Mouse (Mus musculus) MEL (cell line): ENCODE data around the gene Cyp20a1. TPM values are rescaled to one million over a fixed set of nuclear protein-coding genes. Genes with fewer than 3 reads are reported as not detected.
A peak's percentile ranks its signal among the peaks of the same experiment; 100 is the strongest.

Source experiments
- DNase-seq: peaks from one replicate; pipeline ENCODE4 v3.0.0; 2011; ENCODE audit warnings: low read depth, low spot score
- H3K27ac ChIP-seq: 2 replicates; pipeline ENCODE4 v1.5.1; 2012; ENCODE audit warnings: low read depth, mild to moderate bottlenecking, control low read depth, low read length, moderate library complexity; ENCODE audit not compliant: control insufficient read depth
- H3K27me3 ChIP-seq, 2 experiments: fragments of 150-350 bp in 1 of 2; sonication (generic) in 1 of 2; 2 replicates each; pipeline ENCODE4 v1.6.1; 2012; ENCODE audit warnings: low read length in 2 of 2, mild to moderate bottlenecking in 2 of 2, improper control_type of control experiment in 1 of 2, moderate library complexity in 1 of 2; ENCODE audit not compliant: insufficient read depth in 2 of 2, control insufficient read depth in 1 of 2
- H3K36me3 ChIP-seq, 2 experiments: 2 replicates each; pipeline ENCODE4 v1.6.1; 2012 to 2014; ENCODE audit warnings: low read length in 2 of 2, improper control_type of control experiment in 1 of 2, inconsistent platforms in 1 of 2, mild to moderate bottlenecking in 1 of 2; ENCODE audit not compliant: insufficient read depth in 2 of 2, control insufficient read depth in 1 of 2
- H3K4me1 ChIP-seq, 2 experiments: fragments of 150-350 bp in 1 of 2; sonication (generic) in 1 of 2; 2 replicates each; pipeline ENCODE4 v1.6.1; 2012; ENCODE audit warnings: low read length in 2 of 2, improper control_type of control experiment in 1 of 2, mild to moderate bottlenecking in 1 of 2; ENCODE audit not compliant: insufficient read depth in 2 of 2, control insufficient read depth in 1 of 2
- H3K4me3 ChIP-seq, 2 experiments: fragments of 150-350 bp in 1 of 2; sonication (generic) in 1 of 2; 2 replicates each; pipeline ENCODE4 v1.5.1; 2012; ENCODE audit warnings: low read depth in 2 of 2, low read length in 2 of 2, mild to moderate bottlenecking in 2 of 2, moderate library complexity in 2 of 2, control low read depth in 1 of 2, improper control_type of control experiment in 1 of 2; ENCODE audit not compliant: control insufficient read depth in 1 of 2, insufficient read depth in 1 of 2
- H3K79me2 ChIP-seq: 2 replicates; pipeline ENCODE4 v1.6.1; 2012; ENCODE audit warnings: mild to moderate bottlenecking, low read length, moderate library complexity; ENCODE audit not compliant: control insufficient read depth, poor library complexity, insufficient read depth
- H3K9ac ChIP-seq: 2 replicates; pipeline ENCODE4 v1.6.1; 2012; ENCODE audit warnings: low read depth, mild to moderate bottlenecking, control low read depth, low read length, moderate library complexity; ENCODE audit not compliant: control insufficient read depth, poor library complexity, severe bottlenecking
- H3K9me3 ChIP-seq: fragments of 150-350 bp; sonication (generic); replicated peaks from 2 replicates; pipeline ENCODE4 v1.6.1; 2012; ENCODE audit warnings: mild to moderate bottlenecking, low read length, improper control_type of control experiment, moderate library complexity; ENCODE audit not compliant: insufficient read depth
- BHLHE40 ChIP-seq: IDR thresholded peaks from 2 replicates; pipeline ENCODE4 v1.6.1; 2012; ENCODE audit warnings: low read depth, mild to moderate bottlenecking, inconsistent platforms, low read length, improper control_type of control experiment, borderline replicate concordance
- CHD1 ChIP-seq: IDR thresholded peaks from 2 replicates; pipeline ENCODE4 v1.6.1; 2012; ENCODE audit warnings: low read depth, mild to moderate bottlenecking, inconsistent platforms, low read length, improper control_type of control experiment
- CTCF ChIP-seq, 3 experiments: IDR thresholded peaks in 2 of 3; conservative IDR thresholded peaks in 1 of 3; 2 replicates each; pipeline ENCODE4 v1.5.1; 2011 to 2012; ENCODE audit warnings: low read length in 3 of 3, low read depth in 2 of 3, mild to moderate bottlenecking in 2 of 3, improper control_type of control experiment in 1 of 3, inconsistent platforms in 1 of 3, mixed read lengths in 1 of 3, moderate library complexity in 1 of 3; ENCODE audit not compliant: control insufficient read depth in 1 of 3, insufficient read depth in 1 of 3, poor library complexity in 1 of 3, severe bottlenecking in 1 of 3
- E2F4 ChIP-seq: IDR thresholded peaks from 2 replicates; pipeline ENCODE4 v1.6.1; 2011; ENCODE audit warnings: low read depth, low read length, improper control_type of control experiment, borderline replicate concordance
- ELF1 ChIP-seq: IDR thresholded peaks from 2 replicates; pipeline ENCODE4 v1.6.1; 2014; ENCODE audit warnings: low read depth, mild to moderate bottlenecking, inconsistent platforms, low read length, improper control_type of control experiment, moderate library complexity
- EP300 ChIP-seq, 2 experiments: IDR thresholded peaks; 2 replicates each; pipeline ENCODE4 v1.6.1; 2011; ENCODE audit warnings: improper control_type of control experiment in 2 of 2, low read length in 2 of 2, low read depth in 1 of 2, mild to moderate bottlenecking in 1 of 2
- ETS1 ChIP-seq: IDR thresholded peaks from 2 replicates; pipeline ENCODE4 v1.6.1; 2012; ENCODE audit warnings: low read depth, mild to moderate bottlenecking, inconsistent platforms, low read length, improper control_type of control experiment, moderate library complexity
- GABPA ChIP-seq: IDR thresholded peaks from 2 replicates; pipeline ENCODE4 v1.6.1; 2012; ENCODE audit warnings: low read depth, mild to moderate bottlenecking, inconsistent platforms, low read length, improper control_type of control experiment, moderate library complexity
- GATA1 ChIP-seq: IDR thresholded peaks from 2 replicates; pipeline ENCODE4 v1.6.1; 2011; ENCODE audit warnings: low read depth, low read length, improper control_type of control experiment
- KAT2A ChIP-seq: conservative IDR thresholded peaks from 2 replicates; pipeline ENCODE4 v1.6.1; 2012; ENCODE audit warnings: low read depth, low read length, improper control_type of control experiment, inconsistent platforms
- MAFK ChIP-seq: IDR thresholded peaks from 2 replicates; pipeline ENCODE4 v1.6.1; 2011; ENCODE audit warnings: low read depth, mild to moderate bottlenecking, low read length, improper control_type of control experiment, borderline replicate concordance
- MAX ChIP-seq: IDR thresholded peaks from 2 replicates; pipeline ENCODE4 v1.6.1; 2011; ENCODE audit warnings: low read length, improper control_type of control experiment
- MAZ ChIP-seq: IDR thresholded peaks from 2 replicates; pipeline ENCODE4 v1.6.1; 2012; ENCODE audit warnings: low read depth, mild to moderate bottlenecking, inconsistent platforms, low read length, improper control_type of control experiment
- MEF2A ChIP-seq: IDR thresholded peaks from 2 replicates; pipeline ENCODE4 v1.6.1; 2014; ENCODE audit warnings: low read depth, mild to moderate bottlenecking, inconsistent platforms, low read length, improper control_type of control experiment; ENCODE audit not compliant: poor library complexity, insufficient replicate concordance, severe bottlenecking; ENCODE audit errors: extremely low read depth
- MYB ChIP-seq: IDR thresholded peaks from 2 replicates; pipeline ENCODE4 v1.6.1; 2011; ENCODE audit warnings: mild to moderate bottlenecking, low read depth, low read length, improper control_type of control experiment
- MYC ChIP-seq: IDR thresholded peaks from 2 replicates; pipeline ENCODE4 v1.6.1; 2011; ENCODE audit warnings: low read depth, mild to moderate bottlenecking, low read length, improper control_type of control experiment, moderate library complexity
- NRF1 ChIP-seq: IDR thresholded peaks from 2 replicates; pipeline ENCODE4 v1.6.1; 2014; ENCODE audit warnings: low read depth, mild to moderate bottlenecking, inconsistent platforms, low read length, improper control_type of control experiment, moderate library complexity; ENCODE audit not compliant: poor library complexity, insufficient read depth, severe bottlenecking
- POLR2A ChIP-seq, 2 experiments: IDR thresholded peaks; 2 replicates each; pipeline ENCODE4 v1.6.1; 2011 to 2012; ENCODE audit warnings: low read length in 2 of 2, mild to moderate bottlenecking in 2 of 2, control low read depth in 1 of 2, improper control_type of control experiment in 1 of 2, low read depth in 1 of 2, moderate library complexity in 1 of 2; ENCODE audit not compliant: control insufficient read depth in 1 of 2, insufficient read depth in 1 of 2, poor library complexity in 1 of 2
- POLR2AphosphoS2 ChIP-seq: IDR thresholded peaks from 2 replicates; pipeline ENCODE4 v1.6.1; 2011; ENCODE audit warnings: low read length, improper control_type of control experiment
- POLR2AphosphoS5 ChIP-seq: IDR thresholded peaks from 2 replicates; pipeline ENCODE4 v1.6.1; 2012; ENCODE audit warnings: low read depth, borderline replicate concordance, mild to moderate bottlenecking, inconsistent platforms, low read length, moderate library complexity, mixed read lengths
- RCOR1 ChIP-seq: IDR thresholded peaks from 2 replicates; pipeline ENCODE4 v1.6.1; 2012; ENCODE audit warnings: low read depth, mild to moderate bottlenecking, inconsistent platforms, low read length, improper control_type of control experiment
- SIN3A ChIP-seq: IDR thresholded peaks from 2 replicates; pipeline ENCODE4 v1.6.1; 2012; ENCODE audit warnings: low read length, improper control_type of control experiment, inconsistent platforms
- SMC3 ChIP-seq: IDR thresholded peaks from 2 replicates; pipeline ENCODE4 v1.6.1; 2011; ENCODE audit warnings: low read depth, low read length, improper control_type of control experiment
- TAL1 ChIP-seq: IDR thresholded peaks from 2 replicates; pipeline ENCODE4 v1.6.1; 2012; ENCODE audit warnings: mild to moderate bottlenecking, inconsistent platforms, low read length, moderate library complexity, mixed read lengths
- TBP ChIP-seq: IDR thresholded peaks from 2 replicates; pipeline ENCODE4 v1.8.0; 2011; ENCODE audit warnings: low read depth, low read length, improper control_type of control experiment
- TCF12 ChIP-seq: IDR thresholded peaks from 2 replicates; pipeline ENCODE4 v1.6.1; 2014; ENCODE audit warnings: low read depth, mild to moderate bottlenecking, inconsistent platforms, low read length, improper control_type of control experiment, moderate library complexity
- UBTF ChIP-seq: IDR thresholded peaks from 2 replicates; pipeline ENCODE4 v1.6.1; 2012; ENCODE audit warnings: low read depth, mild to moderate bottlenecking, inconsistent platforms, low read length, improper control_type of control experiment, moderate library complexity, borderline replicate concordance; ENCODE audit not compliant: insufficient read depth
- USF1 ChIP-seq: IDR thresholded peaks from 2 replicates; pipeline ENCODE4 v1.6.1; 2014; ENCODE audit warnings: low read depth, mild to moderate bottlenecking, inconsistent platforms, low read length, improper control_type of control experiment, moderate library complexity
- USF2 ChIP-seq, 2 experiments: IDR thresholded peaks; 2 replicates each; pipeline ENCODE4 v1.6.1; 2011 to 2012; ENCODE audit warnings: improper control_type of control experiment in 2 of 2, low read length in 2 of 2, borderline replicate concordance in 1 of 2, inconsistent platforms in 1 of 2, low read depth in 1 of 2, mild to moderate bottlenecking in 1 of 2; ENCODE audit not compliant: insufficient read depth in 1 of 2
- ZC3H11A ChIP-seq: IDR thresholded peaks from 2 replicates; pipeline ENCODE4 v1.6.1; 2012; ENCODE audit warnings: low read depth, mild to moderate bottlenecking, inconsistent platforms, low read length, improper control_type of control experiment
- ZNF384 ChIP-seq: IDR thresholded peaks from 2 replicates; pipeline ENCODE4 v1.6.1; 2012; ENCODE audit warnings: low read depth, mild to moderate bottlenecking, inconsistent platforms, low read length, improper control_type of control experiment
- polyA plus RNA-seq, 2 experiments: library from polyadenylated mRNA; stranded (reverse) in 1 of 2; unstranded in 1 of 2; fragments of >175 nt in 1 of 2; fragments of >200 nt in 1 of 2; gene quantifications; 2 replicates each; pipeline versions ENCODE4 v1.2.1 to v1.2.4; 2012; ENCODE audit warnings: low replicate concordance in 2 of 2, low read depth in 1 of 2; ENCODE audit not compliant: insufficient read length in 2 of 2, insufficient read depth in 1 of 2, missing spikeins in 1 of 2
- total RNA-seq: library from RNA; depleted of rRNA; stranded (reverse); fragments of 300-350 nt; gene quantifications from 2 replicates; pipeline ENCODE4 v1.2.3, GENCODE M21; 2012

Cyp20a1 gene
- total and polyA plus RNA-seq, 3 experiments = 14.5 to 24.0 TPM; not detected in 1

DNA sequence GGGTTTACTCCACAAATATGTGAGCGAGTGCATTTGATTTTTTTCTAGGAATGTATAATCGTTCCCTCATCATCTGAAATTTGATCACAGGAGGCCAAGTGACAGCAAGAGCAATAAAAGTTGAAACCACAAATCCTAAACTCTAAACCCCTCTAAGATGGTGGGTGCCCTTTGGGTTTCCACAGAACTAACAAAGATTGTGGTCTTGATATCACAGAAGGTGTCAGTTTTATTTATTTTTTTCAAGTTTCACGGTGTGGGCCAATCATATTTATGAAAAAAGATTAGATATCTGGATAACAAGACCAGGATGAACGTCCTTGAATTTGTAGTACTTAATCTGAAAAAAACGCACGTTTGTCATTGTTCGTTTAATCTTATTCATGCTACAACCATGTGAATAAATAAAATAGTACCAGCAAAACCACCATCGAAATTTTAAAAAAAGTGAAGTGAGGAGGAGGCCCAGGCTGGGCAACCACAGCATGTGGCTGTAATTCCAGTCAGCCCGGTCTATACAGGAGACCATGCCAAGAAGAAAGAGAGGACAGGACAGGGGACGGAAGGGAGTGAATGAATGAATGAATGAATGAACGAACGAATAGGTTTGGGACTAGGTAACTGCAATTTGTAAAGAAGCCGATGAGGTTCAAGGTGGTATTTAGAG, 65.5 kb downstream of the Cyp20a1 start:
- H3K4me3 ChIP-seq = peak overlapping the region; percentile 68 to 76
- H3K9me3 ChIP-seq = no peaks in the 10 kb centered on the region
- H3K27ac ChIP-seq = peak overlapping the region; percentile 74
- H3K27me3 ChIP-seq = no peaks in the 10 kb centered on the region
- peak overlapping the region; percentile 74 for H3K9ac ChIP-seq
- peaks cover 3 to 8% of the 10 kb centered on the region in 2 experiments; a peak in 3 of 4 replicates for H3K4me1 ChIP-seq
- TF ChIP-seq ETS1 = no peak
- no peak for TF ChIP-seq BHLHE40
- 0 out of 2 replicates have a peak, but pooled peaks have one; percentile 15 for TF ChIP-seq MYC
- no peak; the same call in 1 of the 2 replicates for TF ChIP-seq SMC3
- TF ChIP-seq GATA1 = peak; percentile 39; the same call in 1 of the 2 replicates
- TF ChIP-seq EP300 (IDR thresholded peaks at IDR 0.05; ENCODE audit: low read depth in 1 of 2, low read length in 2 of 2) = no peak; a peak in 1 of 4 replicates
- TF ChIP-seq ZC3H11A = no peak
- TF ChIP-seq POLR2A (IDR thresholded peaks at IDR 0.05; ENCODE audit: control insufficient read depth in 1 of 2, insufficient read depth in 1 of 2, low read depth in 1 of 2, low read length in 2 of 2, poor library complexity in 1 of 2) = no peak
- TF ChIP-seq CTCF (IDR thresholded peaks at IDR 0.05 in 2 of 3, conservative IDR thresholded peaks at IDR 0.05 in 1 of 3; ENCODE audit: control insufficient read depth in 1 of 3, insufficient read depth in 1 of 3, low read depth in 2 of 3, low read length in 3 of 3, poor library complexity in 1 of 3, severe bottlenecking in 1 of 3) = no peak
- no peak for TF ChIP-seq NRF1
- no peak for TF ChIP-seq GABPA
- TF ChIP-seq TAL1 = no peak
- no peak for TF ChIP-seq USF2 (IDR thresholded peaks at IDR 0.05; ENCODE audit: borderline replicate concordance in 1 of 2, insufficient read depth in 1 of 2, low read depth in 1 of 2, low read length in 2 of 2)
- TF ChIP-seq E2F4 = no peak
- no peak for TF ChIP-seq RCOR1
- no peak for TF ChIP-seq POLR2AphosphoS2
- TF ChIP-seq MAFK = no peak
- TF ChIP-seq ZNF384 = peak; percentile 10; the same call in 1 of the 2 replicates
- TF ChIP-seq CHD1 = no peak
- no peak for TF ChIP-seq TCF12
- no peak for TF ChIP-seq SIN3A
- no peak for TF ChIP-seq MYB
- TF ChIP-seq MEF2A = no peak
- TF ChIP-seq ELF1 = no peak
- TF ChIP-seq POLR2AphosphoS5 = no peak
- TF ChIP-seq TBP = no peak
- TF ChIP-seq MAZ = no peak
- peak; percentile 43; the same call in 1 of the 2 replicates for TF ChIP-seq MAX
- TF ChIP-seq UBTF = no peak
- no peak for TF ChIP-seq USF1
- TF ChIP-seq KAT2A = no peak
- peak; percentile 17 for DNase-seq
- H3K36me3 ChIP-seq = peaks cover 0 to 25% of the 10 kb centered on the region in 2 experiments; a peak in 2 of 4 replicates
- peaks cover 25% of the 10 kb centered on the region for H3K79me2 ChIP-seq
